Mouse (Mus musculus) forelimb bud, embryonic 11.5 days (tissue): ENCODE data around the gene Vmn1r171.
"Not testable (repeated sequence)": the region's sequence is repeated elsewhere in the genome, so short reads cannot be mapped to it uniquely, and the experiment has no call there.

ENCODE experiments used
- DNase-seq: peaks from one replicate; pipeline ENCODE4 v3.0.0-alpha.2; 2012; ENCODE audit warnings: low read depth, low spot score

Gene Vmn1r171

DNA sequence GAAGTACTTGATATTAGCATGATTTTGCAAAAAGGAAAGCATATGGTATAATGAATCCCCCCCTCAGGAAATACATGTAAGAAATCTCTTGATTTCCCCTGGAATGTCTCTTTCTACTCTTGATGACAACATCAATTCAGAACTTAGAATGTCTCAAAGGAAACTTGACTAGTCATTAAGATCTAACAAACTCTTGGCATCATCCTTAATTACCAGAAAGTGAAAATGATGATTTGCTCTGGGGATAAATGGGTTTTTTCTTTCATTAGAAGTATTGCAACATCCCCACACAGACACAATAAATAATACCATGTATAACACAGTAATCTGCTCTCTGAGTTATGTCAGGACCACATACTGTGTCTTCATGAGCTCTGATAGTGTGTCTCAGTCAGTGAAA, at the start of gene Vmn1r171:
Gene Vmn1r171, plus strand, starts transcription at position 301 of the 400 bp plus-strand sequence.
- DNase-seq, result no peak

DNA sequence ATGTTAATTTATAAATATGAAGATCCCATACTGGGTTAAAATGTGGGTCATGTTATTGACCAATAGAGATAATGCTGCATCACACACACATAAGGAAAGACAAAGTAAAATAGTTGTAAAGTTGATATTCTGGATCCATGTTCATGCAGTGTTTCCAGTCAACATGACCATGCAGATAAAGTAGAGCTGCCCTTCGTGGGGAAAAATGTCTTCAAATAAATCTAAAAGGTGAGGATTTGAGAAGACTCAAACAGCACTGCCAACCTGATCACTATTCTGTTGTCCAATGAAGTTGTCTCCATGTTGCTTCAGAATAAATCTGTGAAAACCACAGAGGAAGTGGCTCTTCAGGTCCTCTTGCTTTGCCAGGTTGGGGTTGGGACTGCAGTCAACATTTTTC, 24.6 kb upstream of the Vmn1r171 start, which contains the start of gene Vmn1r170:
Gene Vmn1r170, plus strand, starts transcription at position 301 of the 400 bp plus-strand sequence.
- DNase-seq, result not testable (repeated sequence)

DNA sequence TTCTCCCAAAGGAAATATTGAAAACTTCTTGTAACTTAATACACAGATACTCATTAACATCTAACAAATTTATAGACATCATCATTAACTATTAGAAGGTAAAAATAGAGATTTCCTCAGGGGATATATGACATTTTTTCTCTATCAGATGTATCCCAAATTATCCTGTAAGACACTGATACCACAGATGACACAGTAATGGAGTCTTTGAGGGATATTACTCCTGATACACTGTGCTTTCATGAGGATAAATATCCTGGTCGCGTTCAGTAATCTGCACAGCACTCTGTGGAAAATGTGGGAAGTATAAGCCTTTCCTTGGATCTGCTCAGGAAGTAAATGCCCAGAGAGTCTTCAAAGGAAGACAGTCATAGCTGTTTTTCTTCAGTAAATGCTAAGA, 27.5 kb downstream of the Vmn1r171 start, which contains the start of gene Vmn1r172:
Gene Vmn1r172, plus strand, starts transcription at position 301 of the 400 bp plus-strand sequence.
- DNase-seq, result no peak
